Mouse (Mus musculus): Measurements from ENCODE around the gene Wbp2nl.

- TF ChIP-seq CTCF (IDR thresholded peaks at IDR 0.05; ENCODE audit: borderline replicate concordance, extremely low read depth, insufficient read depth, insufficient read length) = no peak; the same call in 1 of the 2 replicates
- no peak for TF ChIP-seq POLR2A (IDR thresholded peaks at IDR 0.05; ENCODE audit: borderline replicate concordance, extremely low read depth, insufficient read depth, insufficient read length, poor library complexity, severe bottlenecking)
Measured at GRCm38 (mm10) chr15:82251579-82251978, 47.2 kb upstream of the Wbp2nl start.
